Mouse (Mus musculus): ENCODE data around the gene Tram2. TPM values are rescaled to one million over a fixed set of nuclear protein-coding genes. Genes with fewer than 3 reads are reported as not detected.
A peak's percentile ranks its signal among the peaks of the same experiment; 100 is the strongest.

Tram2 gene
- total and polyA plus RNA-seq, 3 experiments = 2.2 to 5.4 (median 4.0) TPM

- DNase-seq = peak; percentile 92
Measured at GRCm38 (mm10) chr1:21014463-21014862, 64.6 kb downstream of the Tram2 start.

GRCm38 (mm10) chr1:21010282-21010800 lies 68.7 kb downstream of the Tram2 start:
- no peak for DNase-seq

GRCm38 (mm10) chr1:21008891-21009290 lies 70.1 kb downstream of the Tram2 start:
- peak; percentile 68 for DNase-seq

- DNase-seq = no peak
Measured at GRCm38 (mm10) chr1:21007941-21008701, 70.9 kb downstream of the Tram2 start.

GRCm38 (mm10) chr1:21006775-21007174 lies 72.3 kb downstream of the Tram2 start:
- DNase-seq = no peak

GRCm38 (mm10) chr1:21004596-21004995 lies 74.4 kb downstream of the Tram2 start:
- DNase-seq = no peak

GRCm38 (mm10) chr1:21002246-21003142 lies 76.5 kb downstream of the Tram2 start:
- no peak for DNase-seq

- no peak for DNase-seq
Measured at GRCm38 (mm10) chr1:20997881-20998389, 81.1 kb downstream of the Tram2 start.

- no peak for DNase-seq
Measured at GRCm38 (mm10) chr1:20997328-20997689, 81.7 kb downstream of the Tram2 start.

GRCm38 (mm10) chr1:20996603-20997327 lies 82.3 kb downstream of the Tram2 start:
- DNase-seq = no peak

- no peak for DNase-seq
Measured at GRCm38 (mm10) chr1:20995331-20995986, 83.6 kb downstream of the Tram2 start.

GRCm38 (mm10) chr1:20994338-20994737 lies 84.7 kb downstream of the Tram2 start:
- no peak for DNase-seq

- DNase-seq = no peak
Measured at GRCm38 (mm10) chr1:20993690-20994089, 85.3 kb downstream of the Tram2 start.

GRCm38 (mm10) chr1:20989461-20990083 lies 89.5 kb downstream of the Tram2 start:
- DNase-seq = no peak

GRCm38 (mm10) chr1:20986378-20987056 lies 92.5 kb downstream of the Tram2 start:
- no peak for DNase-seq

- DNase-seq = no peak
Measured at GRCm38 (mm10) chr1:20984582-20984981, 94.4 kb downstream of the Tram2 start.

GRCm38 (mm10) chr1:20984103-20984502 lies 94.9 kb downstream of the Tram2 start:
- DNase-seq = no peak

- DNase-seq = no peak
Measured at GRCm38 (mm10) chr1:20981764-20982163, 97.3 kb downstream of the Tram2 start.

GRCm38 (mm10) chr1:20980553-20980952 lies 98.5 kb downstream of the Tram2 start:
- DNase-seq = no peak

All from adrenal gland, adult 2 months (tissue).